Mouse (Mus musculus): ENCODE results near the gene Trim6. TPM values are rescaled to one million over a fixed set of nuclear protein-coding genes. Genes with fewer than 3 reads are reported as not detected.

Trim6 gene
- 0.44 and 0.55 TPM in 2 replicates for polyA plus RNA-seq (2015; fragmentation: Nextera tagmentation; extraction: Ambion mirVana)

DNA sequence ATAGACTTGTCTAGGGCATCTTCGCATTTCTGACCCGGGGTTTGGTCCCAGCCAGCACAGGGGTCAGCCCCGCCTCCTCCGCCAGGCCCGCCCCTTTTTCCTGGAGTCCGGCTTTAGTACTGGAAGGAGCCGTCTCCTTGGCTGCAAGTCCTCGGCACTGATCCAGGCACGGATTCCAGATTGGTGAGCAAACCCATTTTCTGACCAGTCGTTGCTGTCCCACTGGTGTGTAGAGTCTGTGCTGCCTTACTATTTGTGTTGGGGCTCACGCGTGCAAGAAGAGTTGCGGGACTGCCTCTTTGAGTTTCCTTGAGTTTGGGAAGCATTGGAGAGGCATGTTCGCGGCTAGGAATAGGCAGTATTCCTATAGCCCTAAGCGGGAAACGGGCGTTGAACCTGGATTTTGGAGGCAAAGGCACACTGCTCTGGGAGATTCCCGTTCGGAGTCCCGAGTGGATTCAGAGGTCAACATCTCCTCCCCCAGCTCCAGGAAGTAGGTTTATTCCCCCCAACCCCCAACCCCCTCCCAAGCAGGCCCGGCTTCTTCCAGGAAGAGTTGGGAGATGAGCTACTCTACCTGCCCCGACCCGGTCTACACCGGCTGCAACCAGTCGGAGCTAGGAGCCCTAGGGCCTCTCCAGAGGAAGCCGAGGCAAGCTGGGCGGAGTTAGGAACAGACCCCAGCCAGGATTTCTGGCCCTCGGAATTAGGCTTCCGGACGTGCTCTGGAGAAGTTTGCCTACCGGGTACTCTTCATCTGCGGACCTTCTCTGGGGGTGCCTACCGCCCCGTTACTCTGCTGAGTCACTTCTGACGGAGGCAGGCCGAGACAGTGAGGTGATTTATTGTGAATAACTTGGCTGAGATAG is at the start of gene Trim6:
Trim6 (plus strand) TSS at position 93 of the 869 bp plus-strand sequence.
- H3K4me2 ChIP-seq (replicated peaks; ENCODE audit: low read depth): peak within 1 kb of the TSS; percentile 66
- peak within 1 kb of the TSS; percentile 49 for H3K4me3 ChIP-seq (ENCODE audit: low read depth, low read length)
- no peaks in the 10 kb centered on the region for H3K9me3 ChIP-seq (ENCODE audit: control insufficient read depth)
- H3K36me3 ChIP-seq (ENCODE audit: control insufficient read depth, insufficient read depth): no peaks in the 10 kb centered on the region
- TF ChIP-seq CTCF (IDR thresholded peaks at IDR 0.05; ENCODE audit: low read depth): no peak
- no peak within 1 kb of the TSS; the same call in 1 of the 2 replicates for H3K27ac ChIP-seq (ENCODE audit: low read depth, low read length)
- H3K27me3 ChIP-seq (replicated peaks; ENCODE audit: control insufficient read depth, insufficient read depth, low read length): no peaks in the 10 kb centered on the region
- H3K4me1 ChIP-seq (replicated peaks; ENCODE audit: control insufficient read depth, insufficient read depth, low read length): no peaks in the 10 kb centered on the region
- ATAC-seq: peak; percentile 83
- WGBS: 4% methylated on average over 37 of the region's 37 CpGs
- peak within 1 kb of the TSS; percentile 40 for H3K9ac ChIP-seq (ENCODE audit: low read depth, low read length)

DNA sequence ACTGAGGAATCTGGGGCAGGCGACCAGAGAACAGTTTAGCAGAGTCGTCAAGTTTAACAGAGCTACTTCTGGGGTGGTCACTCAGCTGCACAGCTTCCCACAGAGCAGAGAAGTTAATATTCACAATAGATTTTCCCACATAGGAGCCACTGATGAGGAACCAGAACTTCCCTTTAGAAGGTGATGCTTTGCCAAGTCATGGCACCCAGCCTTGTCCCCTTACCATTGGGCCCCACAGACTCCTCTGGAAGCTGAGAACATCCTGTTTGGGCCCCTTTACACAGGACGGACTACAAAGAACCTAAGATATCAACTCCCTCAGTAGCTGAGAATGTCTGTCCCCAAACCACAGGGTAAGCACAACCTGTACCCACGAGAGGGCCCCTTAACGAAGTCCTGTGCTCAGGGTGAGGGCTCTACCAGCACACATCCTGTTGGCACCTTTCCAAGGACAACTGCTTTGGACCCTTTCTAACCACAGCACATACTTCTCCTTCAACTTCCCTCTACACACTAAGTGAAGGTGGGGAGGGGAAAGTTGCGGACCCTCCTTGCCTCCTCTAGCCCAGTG is 48.9 kb upstream of the Trim6 start:
- no peak for TF ChIP-seq CTCF (IDR thresholded peaks at IDR 0.05; ENCODE audit: low read depth)
- Histone ChIP-seq H3K27me3 (replicated peaks; ENCODE audit: control insufficient read depth, insufficient read depth, low read length) (no peaks in the 10 kb centered on the region), H3K36me3 (ENCODE audit: control insufficient read depth, insufficient read depth) (no peaks in the 10 kb centered on the region), H3K4me1 (replicated peaks; ENCODE audit: control insufficient read depth, insufficient read depth, low read length) (no peaks in the 10 kb centered on the region), H3K27ac (ENCODE audit: low read depth, low read length) (no peak overlapping the region), H3K9me3 (ENCODE audit: control insufficient read depth) (no peaks in the 10 kb centered on the region), H3K4me3 (ENCODE audit: low read depth, low read length) (no peak overlapping the region), H3K9ac (ENCODE audit: low read depth, low read length) (no peak overlapping the region), H3K4me2 (replicated peaks; ENCODE audit: low read depth) (no peak overlapping the region)
- 65% methylated on average over 6 of the region's 6 CpGs for WGBS
- no peak for ATAC-seq

- Histone ChIP-seq H3K9ac (ENCODE audit: low read depth, low read length) (no peak overlapping the region), H3K27me3 (replicated peaks; ENCODE audit: control insufficient read depth, insufficient read depth, low read length) (no peaks in the 10 kb centered on the region), H3K4me3 (ENCODE audit: low read depth, low read length) (no peak overlapping the region), H3K9me3 (ENCODE audit: control insufficient read depth) (no peaks in the 10 kb centered on the region), H3K27ac (ENCODE audit: low read depth, low read length) (no peak overlapping the region), H3K4me2 (replicated peaks; ENCODE audit: low read depth) (no peak overlapping the region), H3K36me3 (ENCODE audit: control insufficient read depth, insufficient read depth) (no peaks in the 10 kb centered on the region), H3K4me1 (replicated peaks; ENCODE audit: control insufficient read depth, insufficient read depth, low read length) (no peaks in the 10 kb centered on the region)
- no peak for TF ChIP-seq CTCF (IDR thresholded peaks at IDR 0.05; ENCODE audit: low read depth)
- ATAC-seq: no peak
- WGBS: 71% methylated on average over 1 of the region's 1 CpGs
Measured at GRCm38 (mm10) chr7:104175085-104175484, 43.5 kb upstream of the Trim6 start.

DNA sequence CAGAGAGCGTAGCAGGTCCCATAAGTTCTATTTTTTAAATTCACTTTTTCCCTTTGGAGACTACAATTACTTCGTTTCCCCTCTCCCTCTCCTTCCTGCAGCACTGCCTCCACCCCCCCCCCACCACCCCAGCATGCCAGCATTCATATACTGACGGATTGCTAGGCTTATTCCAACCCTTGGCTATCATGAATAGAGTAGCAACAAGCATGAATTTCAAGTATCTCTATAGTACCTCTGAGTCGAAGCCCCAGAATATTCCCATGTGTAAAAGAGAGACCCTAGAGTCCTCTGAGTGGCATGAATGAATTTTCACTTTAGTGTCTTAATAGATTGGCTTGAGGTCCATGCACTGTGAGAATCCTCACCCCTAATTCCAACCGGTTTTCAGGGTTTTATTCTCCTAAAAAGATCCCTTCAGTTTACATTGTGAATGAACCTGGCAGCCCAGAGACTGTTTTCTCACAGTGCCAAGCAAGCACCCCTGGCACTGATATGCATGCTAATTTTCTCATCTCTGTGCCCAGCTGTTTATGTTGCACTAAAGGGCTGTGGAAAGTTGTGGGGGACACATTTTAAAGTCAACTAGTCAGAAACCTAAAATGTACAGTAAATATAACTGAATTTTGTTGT is 40.1 kb upstream of the Trim6 start:
- Histone ChIP-seq H3K9ac (ENCODE audit: low read depth, low read length) (no peak overlapping the region), H3K4me3 (ENCODE audit: low read depth, low read length) (no peak overlapping the region), H3K4me1 (replicated peaks; ENCODE audit: control insufficient read depth, insufficient read depth, low read length) (no peaks in the 10 kb centered on the region), H3K9me3 (ENCODE audit: control insufficient read depth) (no peaks in the 10 kb centered on the region), H3K4me2 (replicated peaks; ENCODE audit: low read depth) (no peak overlapping the region), H3K27me3 (replicated peaks; ENCODE audit: control insufficient read depth, insufficient read depth, low read length) (no peaks in the 10 kb centered on the region), H3K27ac (ENCODE audit: low read depth, low read length) (no peak overlapping the region), H3K36me3 (ENCODE audit: control insufficient read depth, insufficient read depth) (no peaks in the 10 kb centered on the region)
- 71% methylated on average over 5 of the region's 5 CpGs for WGBS
- ATAC-seq: no peak
- no peak for TF ChIP-seq CTCF (IDR thresholded peaks at IDR 0.05; ENCODE audit: low read depth)

DNA sequence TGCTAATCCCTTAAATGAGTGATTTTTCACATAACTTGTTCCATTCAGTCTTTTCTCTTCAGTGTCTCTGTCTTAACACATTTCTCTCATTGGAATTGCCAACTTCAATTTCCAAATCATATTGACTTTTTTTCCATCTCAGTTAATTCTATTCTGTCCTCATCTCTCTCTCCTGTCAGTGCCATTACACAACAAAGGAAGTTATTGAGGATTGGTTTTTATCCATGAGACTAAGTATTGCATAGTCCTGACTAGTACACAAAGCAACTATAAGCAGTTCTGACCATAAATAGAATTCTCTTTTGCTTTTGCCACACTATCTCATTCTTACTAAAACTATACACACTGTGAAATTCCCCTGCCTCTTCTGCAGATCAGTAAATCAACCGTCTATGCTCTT is 39.5 kb upstream of the Trim6 start:
- Histone ChIP-seq H3K9ac (ENCODE audit: low read depth, low read length) (no peak overlapping the region), H3K27ac (ENCODE audit: low read depth, low read length) (no peak overlapping the region), H3K4me1 (replicated peaks; ENCODE audit: control insufficient read depth, insufficient read depth, low read length) (no peaks in the 10 kb centered on the region), H3K27me3 (replicated peaks; ENCODE audit: control insufficient read depth, insufficient read depth, low read length) (no peaks in the 10 kb centered on the region), H3K9me3 (ENCODE audit: control insufficient read depth) (no peaks in the 10 kb centered on the region), H3K4me2 (replicated peaks; ENCODE audit: low read depth) (no peak overlapping the region), H3K36me3 (ENCODE audit: control insufficient read depth, insufficient read depth) (no peaks in the 10 kb centered on the region), H3K4me3 (ENCODE audit: low read depth, low read length) (no peak overlapping the region)
- 89% methylated on average over 1 of the region's 1 CpGs for WGBS
- TF ChIP-seq CTCF (IDR thresholded peaks at IDR 0.05; ENCODE audit: low read depth): no peak
- ATAC-seq: no peak

- no peak within 1 kb of the TSS for H3K9ac ChIP-seq (ENCODE audit: low read depth, low read length)
- H3K36me3 ChIP-seq (ENCODE audit: control insufficient read depth, insufficient read depth): no peaks in the 10 kb centered on the region
- ATAC-seq: no peak
- H3K4me3 ChIP-seq (ENCODE audit: low read depth, low read length): no peak within 1 kb of the TSS
- H3K27ac ChIP-seq (ENCODE audit: low read depth, low read length): no peak within 1 kb of the TSS
- 92% methylated on average over 2 of the region's 2 CpGs for WGBS
- no peak within 1 kb of the TSS for H3K4me2 ChIP-seq (replicated peaks; ENCODE audit: low read depth)
- no peaks in the 10 kb centered on the region for H3K27me3 ChIP-seq (replicated peaks; ENCODE audit: control insufficient read depth, insufficient read depth, low read length)
- no peaks in the 10 kb centered on the region for H3K4me1 ChIP-seq (replicated peaks; ENCODE audit: control insufficient read depth, insufficient read depth, low read length)
- H3K9me3 ChIP-seq (ENCODE audit: control insufficient read depth): no peaks in the 10 kb centered on the region
- no peak for TF ChIP-seq CTCF (IDR thresholded peaks at IDR 0.05; ENCODE audit: low read depth)
Measured at GRCm38 (mm10) chr7:104183292-104183691, 35.3 kb upstream of the Trim6 start, which contains the start of gene Olfr648. Gene Olfr648 (minus strand): TSS chr7:104183392.
